Mouse (Mus musculus): ENCODE measurements around the gene Isg15. TPM values are rescaled to one million over a fixed set of nuclear protein-coding genes. Genes with fewer than 3 reads are reported as not detected.

The Isg15 gene
- polyA plus RNA-seq (2012; rRNA removed) = 5.8 and 9.0 TPM in 2 replicates

DNA sequence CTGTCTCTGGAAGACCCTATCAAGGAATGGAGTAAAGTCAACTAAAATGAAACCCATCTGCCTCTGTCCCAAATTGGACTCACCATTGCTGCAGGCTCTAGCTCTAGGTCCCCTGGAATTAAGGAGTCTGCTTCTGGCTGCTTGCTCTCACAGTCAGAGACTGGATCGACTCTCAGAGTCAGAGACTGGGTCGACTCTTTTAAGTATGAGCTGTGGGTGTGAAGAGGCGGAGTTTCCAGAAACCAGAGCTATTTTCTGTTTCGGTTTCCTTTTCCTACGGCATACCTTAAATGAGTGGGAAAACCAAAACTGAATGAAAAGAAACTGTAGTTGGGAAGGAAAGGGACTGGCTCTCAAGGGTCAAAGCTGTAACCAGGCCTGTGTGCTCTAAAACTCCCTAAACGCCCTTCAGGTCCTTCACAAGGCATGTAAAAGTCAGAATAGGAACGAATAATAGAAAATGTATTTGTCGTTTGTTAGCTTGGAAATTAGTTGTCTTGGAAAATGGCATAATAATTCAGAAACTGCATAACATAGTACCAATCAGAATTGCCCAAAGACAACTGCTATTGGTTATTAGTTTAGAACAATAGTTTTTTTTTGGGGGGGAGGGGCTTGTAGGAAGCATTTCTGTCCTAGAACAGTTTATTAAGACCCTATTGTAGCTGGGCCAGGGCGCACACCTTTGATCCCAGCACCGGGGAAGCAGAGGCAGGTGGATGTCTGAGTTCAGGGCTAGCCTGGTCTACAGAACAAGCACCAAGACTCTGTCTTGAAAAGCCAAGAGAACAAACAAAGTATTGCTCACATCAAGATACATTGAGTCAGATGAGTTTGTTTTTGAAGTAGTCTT is at the start of gene Isg15:
Gene Isg15 (minus strand): TSS at position 196 of the 853 bp plus-strand sequence.

DNA sequence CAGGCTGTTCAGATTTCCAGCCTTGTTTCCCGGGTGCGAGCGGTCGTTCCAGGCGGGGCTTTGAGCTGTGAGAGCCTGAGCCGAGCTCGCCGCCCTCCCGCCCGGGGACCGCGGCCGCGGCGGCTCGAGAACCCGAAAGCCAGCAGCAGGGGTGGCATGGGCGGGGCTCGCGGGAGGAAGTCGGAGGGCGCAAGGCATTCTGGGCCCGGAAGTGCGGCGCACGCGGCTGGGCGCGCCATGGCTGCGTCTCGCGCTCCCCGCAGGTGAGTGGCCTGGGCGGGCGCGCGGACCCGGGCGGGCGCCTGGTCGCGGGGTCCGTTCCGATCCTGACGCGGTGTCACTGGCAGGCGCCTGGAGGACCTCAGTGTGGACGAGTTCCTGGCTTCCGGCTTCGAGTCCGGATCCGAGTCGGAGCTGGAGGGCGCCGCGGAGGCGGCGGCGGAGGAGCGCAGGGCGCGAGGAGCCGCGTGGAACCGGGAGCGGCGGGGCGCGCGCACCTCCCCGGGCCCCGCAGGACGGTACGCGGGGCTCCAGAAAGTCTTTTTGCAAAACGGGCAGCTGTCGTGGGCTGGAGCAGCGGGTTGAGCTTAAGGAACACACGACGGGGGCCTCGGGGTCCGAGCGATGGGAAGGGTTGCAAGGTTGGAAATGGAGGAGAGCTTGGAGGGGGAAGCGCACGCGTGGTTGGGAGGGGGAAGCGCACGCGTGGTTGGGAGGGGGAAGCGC is 35.4 kb upstream of the Isg15 start, which contains the start of gene Noc2l:
Gene Noc2l (plus strand): TSS at position 203 of the 726 bp plus-strand sequence.

DNA sequence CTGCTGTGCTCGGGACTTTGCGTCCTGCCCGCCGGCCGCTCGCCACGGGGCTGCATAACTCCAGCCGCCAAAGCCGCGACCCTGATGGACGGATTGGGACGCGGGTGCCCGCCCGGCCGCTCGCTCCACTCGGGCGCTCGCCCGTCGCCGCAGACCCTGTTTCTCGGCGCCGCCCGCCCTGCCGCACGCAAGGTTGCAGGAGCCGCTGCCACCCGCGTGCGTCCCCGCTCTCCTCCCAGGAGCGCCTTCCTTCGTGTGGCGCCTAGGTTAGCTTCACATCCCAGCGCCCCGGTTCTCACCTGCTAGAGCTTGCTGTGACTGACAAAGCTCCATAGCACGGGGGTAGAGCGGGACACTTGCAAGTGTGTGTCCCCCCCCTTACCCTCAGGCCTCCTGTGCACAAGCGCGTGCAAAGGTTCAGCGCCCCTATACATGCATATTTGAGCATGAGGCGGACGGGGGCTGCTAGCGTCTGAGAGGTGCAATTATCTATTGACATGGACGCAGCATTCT is 34.1 kb upstream of the Isg15 start, which contains the start of gene Plekhn1:
Gene Plekhn1 (minus strand): TSS at position 157 of the 513 bp plus-strand sequence.

DNA sequence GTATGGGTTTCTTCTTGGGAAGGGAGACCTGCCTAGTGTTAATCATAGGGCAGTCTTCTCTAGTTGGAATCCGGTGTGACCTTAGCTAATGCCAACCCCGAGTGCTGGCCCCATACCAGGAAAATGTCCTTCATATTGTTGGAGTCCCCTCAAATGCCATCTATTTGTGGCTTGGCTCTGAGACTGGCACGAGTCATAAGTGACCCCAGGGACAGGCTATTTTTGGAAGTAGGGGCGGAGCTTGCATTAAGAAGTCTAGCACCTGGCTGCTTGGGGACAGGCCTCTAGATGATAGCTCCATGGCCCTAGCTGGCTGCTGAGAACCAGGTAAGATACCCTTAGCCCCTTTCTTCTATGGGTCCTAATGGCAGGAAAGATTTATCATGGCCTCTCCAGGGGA is 15.0 kb upstream of the Isg15 start, which contains the start of gene Perm1:
Gene Perm1 (plus strand): TSS at position 220 of the 400 bp plus-strand sequence.

DNA sequence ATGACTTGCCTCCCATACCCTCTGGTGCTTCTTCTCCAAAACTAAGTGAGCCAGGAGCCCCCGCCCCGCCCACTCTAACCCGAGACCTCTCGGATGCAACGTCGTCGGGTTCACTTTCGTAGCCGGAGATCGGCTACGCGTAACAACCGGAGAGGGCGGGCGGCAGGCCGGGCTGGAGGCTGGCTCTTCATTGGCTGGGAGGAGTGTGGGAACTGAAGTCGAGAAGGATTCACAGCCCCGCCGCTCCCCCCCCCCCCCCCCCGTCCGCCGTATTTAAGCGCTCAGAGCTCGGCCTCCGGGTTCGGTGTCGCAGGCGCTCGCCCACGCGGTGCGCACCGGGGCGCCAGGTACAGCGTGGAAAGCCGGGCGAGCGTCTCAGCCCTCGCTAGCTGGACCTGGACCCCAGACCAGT is 2.4 kb upstream of the Isg15 start, which contains the start of gene AW011738:
Gene AW011738 (plus strand): TSS at position 304 of the 412 bp plus-strand sequence.

DNA sequence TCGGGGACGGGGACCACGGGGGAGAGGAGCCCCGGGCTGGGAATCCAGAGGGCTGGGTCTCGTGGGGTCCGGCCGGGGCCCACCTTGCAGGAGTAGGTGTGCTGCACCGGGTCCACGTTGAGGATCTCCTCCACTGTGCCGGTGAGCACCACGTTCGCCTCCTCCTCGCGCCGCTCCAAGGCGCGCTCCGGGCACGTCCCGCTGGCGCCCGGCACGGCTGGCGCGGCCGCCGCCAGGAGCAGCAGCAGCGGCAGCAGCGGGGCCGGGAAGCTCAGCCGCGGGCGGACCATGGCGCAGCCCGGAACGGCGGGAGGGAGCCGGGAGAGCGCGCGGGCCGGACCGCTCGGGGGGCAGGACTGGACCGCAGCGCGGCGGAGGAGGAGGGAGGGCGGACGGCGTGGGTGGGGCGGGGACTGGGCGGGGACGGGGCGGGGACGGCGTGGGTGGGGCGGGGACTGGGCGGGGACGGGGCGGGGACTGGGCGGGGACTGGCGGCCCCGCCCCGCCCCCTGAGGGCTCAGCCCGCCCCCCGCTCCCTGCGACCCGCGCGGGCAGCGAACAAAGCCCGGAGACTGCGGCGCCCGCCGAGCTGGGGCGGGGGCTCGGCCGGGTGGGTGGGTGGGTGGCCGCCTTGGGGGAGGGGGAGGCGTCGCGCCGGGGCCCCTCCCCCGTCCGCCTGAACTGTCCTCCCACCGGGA is 3.3 kb downstream of the Isg15 start, which contains the start of gene Agrn:
Gene Agrn (minus strand): TSS at position 358 of the 698 bp plus-strand sequence.

Other genes starting within 250 kb of the Isg15 start
- gene C1qtnf12, start 238.5 kb downstream of the Isg15 start, polyA plus RNA-seq (2012; rRNA removed) = 17.3 and 30.6 TPM in 2 replicates
- 9.6 and 10.5 TPM in 2 replicates for gene B3galt6, start 208.2 kb downstream of the Isg15 start, polyA plus RNA-seq (2012; rRNA removed)
- gene Sdf4, start 207.9 kb downstream of the Isg15 start, polyA plus RNA-seq (2012; rRNA removed) = 61.7 and 70.0 TPM in 2 replicates
- gene Tnfrsf4, start 187.0 kb downstream of the Isg15 start, polyA plus RNA-seq (2012; rRNA removed) = 5.3 and 6.2 TPM in 2 replicates
- gene Tnfrsf18, start 174.7 kb downstream of the Isg15 start, polyA plus RNA-seq (2012; rRNA removed) = 5.0 and 6.4 TPM in 2 replicates
- 27.0 and 29.4 TPM in 2 replicates for gene Ttll10, start 141.4 kb downstream of the Isg15 start, polyA plus RNA-seq (2012; rRNA removed)
- 14.3 and 19.4 TPM in 2 replicates for gene 9430015G10Rik, start 90.8 kb downstream of the Isg15 start, polyA plus RNA-seq (2012; rRNA removed)
- 0.47 and 0.79 TPM in 2 replicates for gene Rnf223, start 70.3 kb downstream of the Isg15 start, polyA plus RNA-seq (2012; rRNA removed)
- gene Agrn, start 3.3 kb downstream of the Isg15 start, polyA plus RNA-seq (2012; rRNA removed) = 54.9 and 60.1 TPM in 2 replicates
- 1.1 and 1.2 TPM in 2 replicates for gene AW011738, start 2.5 kb upstream of the Isg15 start, polyA plus RNA-seq (2012; rRNA removed)
- gene Perm1, start 15.1 kb upstream of the Isg15 start, polyA plus RNA-seq (2012; rRNA removed) = 0.05 and 0.13 TPM in 2 replicates
- 50.0 and 54.1 TPM in 2 replicates for gene Plekhn1, start 34.0 kb upstream of the Isg15 start, polyA plus RNA-seq (2012; rRNA removed)
- 55.0 and 58.5 TPM in 2 replicates for gene Noc2l, start 35.2 kb upstream of the Isg15 start, polyA plus RNA-seq (2012; rRNA removed)
- 0.29 and 1.1 TPM in 2 replicates for gene Samd11, start 54.8 kb upstream of the Isg15 start, polyA plus RNA-seq (2012; rRNA removed)
- gene Vmn2r-ps159, start 130.3 kb upstream of the Isg15 start, polyA plus RNA-seq (2012; rRNA removed) = not detected in 2 replicates